Mouse (Mus musculus) thymus, adult 2 months (tissue): ENCODE measurements around the gene 5730522E02Rik.

Experiments used
- CTCF ChIP-seq: fragments of 200-500 bp; IDR thresholded peaks from 2 replicates; pipeline ENCODE4 v1.5.1; 2012; ENCODE audit warnings: mild to moderate bottlenecking, control low read depth, low read length, moderate library complexity, borderline replicate concordance; ENCODE audit not compliant: control insufficient read depth, poor library complexity, insufficient read depth; ENCODE audit errors: extremely low read depth
- POLR2A ChIP-seq: fragments of 200-500 bp; IDR thresholded peaks from 2 replicates; pipeline ENCODE4 v1.6.1; 2012; ENCODE audit warnings: mild to moderate bottlenecking, low read length, control low read depth, moderate library complexity; ENCODE audit not compliant: control insufficient read depth, poor library complexity, insufficient read depth; ENCODE audit errors: extremely low read depth

DNA sequence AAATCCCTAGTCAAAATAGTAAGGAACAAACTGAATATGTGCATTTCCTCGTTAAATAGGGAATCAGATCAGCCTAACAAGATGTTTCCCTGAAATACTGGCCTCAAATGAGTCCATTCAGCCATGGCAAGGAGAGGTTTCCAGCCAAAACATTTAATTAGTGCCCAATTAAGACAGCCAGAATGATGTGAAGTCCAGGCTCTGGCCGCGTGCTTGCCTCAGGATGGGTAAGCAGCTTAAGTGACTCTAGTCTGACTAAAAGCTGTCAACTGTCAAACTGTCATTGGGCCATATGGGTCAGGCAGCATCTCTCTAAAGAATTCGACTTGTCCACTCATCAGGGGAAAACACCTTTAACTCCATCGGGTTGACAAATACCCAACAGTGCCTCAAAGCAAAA, 121.6 kb downstream of the 5730522E02Rik start:
- TF ChIP-seq CTCF (no peak), POLR2A (no peak)
